Mouse (Mus musculus) heart, postnatal 10 days (tissue): Measurements from ENCODE around the gene Gamt. TPM values are rescaled to one million over a fixed set of nuclear protein-coding genes. Genes with fewer than 3 reads are reported as not detected.
"Not testable (repeated sequence)": the region's sequence is repeated elsewhere in the genome, so short reads cannot be mapped to it uniquely, and the experiment has no call there.

Experiments
- DNase-seq, 2 experiments: peaks; one replicate each; pipeline ENCODE4 v3.0.0; 2021
- intact Hi-C: fragments of 180-260 bp; cut with DNase I; formaldehyde crosslinking; loops from one replicate; pipeline ENCODE4 v1.15.1; 2025
- microRNA-seq, 2 experiments: library from miRNA; unstranded; fragments of <30 nt; microRNA quantifications; one replicate each; pipeline ENCODE4 v1.2.0; 2022
- total RNA-seq, 2 experiments: library from RNA; stranded (reverse); gene quantifications; 2 replicates each; pipeline ENCODE4 v1.2.3; 2021

Gene Gamt
- total RNA-seq, 2 experiments from 2014 or later, result 19.3 to 21.3 TPM

DNA sequence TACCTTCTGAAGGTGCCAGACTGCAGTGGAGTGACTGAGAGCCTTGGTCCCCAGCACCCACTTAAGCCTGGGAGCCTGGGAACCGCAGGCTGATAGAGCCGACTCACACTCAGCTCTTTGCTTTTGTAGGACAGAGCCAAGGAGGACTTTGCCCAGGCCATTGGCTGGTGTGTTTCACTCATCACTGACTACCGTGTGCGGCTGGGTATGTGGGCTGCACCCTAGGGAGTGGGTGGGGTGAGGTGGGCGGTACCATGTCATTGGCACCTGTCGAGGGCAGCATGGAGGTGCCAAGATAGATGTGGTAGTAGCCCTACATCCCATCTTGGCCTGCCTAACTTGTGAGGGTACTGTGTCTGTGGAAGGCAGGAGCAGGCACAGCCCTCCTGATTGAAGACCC, 21.0 kb downstream of the Gamt start:
- DNase-seq, result no peak
- intact Hi-C loops, result no loop called here

DNA sequence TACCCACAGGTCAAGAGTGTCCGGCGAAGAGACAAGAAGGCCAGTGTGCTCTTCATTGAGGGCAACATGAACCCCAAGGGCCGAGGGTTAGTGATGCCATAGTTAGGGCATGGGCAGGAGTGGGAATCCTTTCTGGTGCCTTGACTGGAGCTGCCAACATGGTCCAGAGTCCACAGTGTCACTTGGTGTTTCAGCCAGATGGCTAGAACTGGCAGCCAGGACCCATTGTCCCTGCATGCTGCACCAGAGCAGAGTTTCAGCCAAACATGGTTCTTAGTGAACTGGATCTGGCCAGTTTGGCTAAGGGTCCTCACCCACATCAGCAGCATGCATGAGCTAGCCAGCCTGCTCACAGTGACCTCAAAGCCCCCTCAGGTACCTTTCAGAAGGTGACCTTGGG, 22.5 kb downstream of the Gamt start:
- DNase-seq, result no peak
- intact Hi-C loops, result no loop called here

DNA sequence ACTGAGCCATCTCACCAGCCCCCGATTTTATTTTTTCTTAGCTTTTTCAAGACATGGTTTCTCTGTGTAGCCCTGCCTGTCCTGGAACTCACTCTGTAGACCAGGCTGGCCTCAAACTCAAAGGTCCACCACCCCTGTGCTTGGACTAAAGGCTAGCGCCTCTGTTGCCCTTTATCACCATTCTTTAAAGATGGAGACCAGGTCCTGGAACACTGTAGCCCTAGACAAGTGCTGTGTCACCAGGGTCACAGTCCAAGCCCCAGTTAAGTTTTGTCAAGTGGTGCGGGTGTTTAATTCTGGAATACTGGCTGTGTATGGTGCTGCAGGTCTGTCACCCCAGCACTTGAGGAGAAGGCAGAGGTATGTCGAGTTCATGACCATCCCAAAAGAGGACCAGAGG, 23.8 kb downstream of the Gamt start:
- DNase-seq, result no peak
- intact Hi-C loops, result no loop called here

DNA sequence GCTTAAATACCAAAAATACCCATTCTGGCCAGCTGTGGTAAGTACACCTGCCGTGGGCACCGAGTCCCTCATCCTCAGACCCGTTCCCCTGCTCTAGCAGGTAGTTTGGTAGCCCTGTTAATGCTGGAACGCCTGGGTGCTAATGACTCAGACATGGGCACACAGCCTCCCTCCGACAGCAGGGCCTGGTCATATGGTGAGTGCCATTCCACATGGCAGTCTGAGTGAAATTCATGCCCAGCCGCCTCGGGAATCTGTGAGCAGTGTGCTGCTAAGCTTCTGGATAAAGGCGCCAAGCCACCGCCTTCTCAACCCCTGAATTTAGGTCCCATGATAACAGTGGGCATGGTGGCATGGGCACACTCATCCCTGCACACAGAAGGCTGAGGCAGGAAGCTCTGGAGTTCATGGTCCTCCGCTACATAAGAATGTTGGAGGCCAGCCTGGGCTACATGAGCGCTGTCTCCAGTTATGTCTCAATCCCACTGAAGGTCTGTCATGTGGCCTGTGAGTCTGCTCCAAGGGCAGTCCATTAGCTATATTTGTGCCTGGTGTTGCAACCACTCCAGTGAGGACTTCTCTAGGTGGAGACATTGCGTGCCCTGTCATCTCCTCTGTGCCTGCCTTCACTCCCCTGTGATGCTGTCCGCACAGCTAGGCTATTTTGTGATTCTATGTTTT, 24.5 kb downstream of the Gamt start:
- no peak for DNase-seq
- intact Hi-C loops, result no loop called here

DNA sequence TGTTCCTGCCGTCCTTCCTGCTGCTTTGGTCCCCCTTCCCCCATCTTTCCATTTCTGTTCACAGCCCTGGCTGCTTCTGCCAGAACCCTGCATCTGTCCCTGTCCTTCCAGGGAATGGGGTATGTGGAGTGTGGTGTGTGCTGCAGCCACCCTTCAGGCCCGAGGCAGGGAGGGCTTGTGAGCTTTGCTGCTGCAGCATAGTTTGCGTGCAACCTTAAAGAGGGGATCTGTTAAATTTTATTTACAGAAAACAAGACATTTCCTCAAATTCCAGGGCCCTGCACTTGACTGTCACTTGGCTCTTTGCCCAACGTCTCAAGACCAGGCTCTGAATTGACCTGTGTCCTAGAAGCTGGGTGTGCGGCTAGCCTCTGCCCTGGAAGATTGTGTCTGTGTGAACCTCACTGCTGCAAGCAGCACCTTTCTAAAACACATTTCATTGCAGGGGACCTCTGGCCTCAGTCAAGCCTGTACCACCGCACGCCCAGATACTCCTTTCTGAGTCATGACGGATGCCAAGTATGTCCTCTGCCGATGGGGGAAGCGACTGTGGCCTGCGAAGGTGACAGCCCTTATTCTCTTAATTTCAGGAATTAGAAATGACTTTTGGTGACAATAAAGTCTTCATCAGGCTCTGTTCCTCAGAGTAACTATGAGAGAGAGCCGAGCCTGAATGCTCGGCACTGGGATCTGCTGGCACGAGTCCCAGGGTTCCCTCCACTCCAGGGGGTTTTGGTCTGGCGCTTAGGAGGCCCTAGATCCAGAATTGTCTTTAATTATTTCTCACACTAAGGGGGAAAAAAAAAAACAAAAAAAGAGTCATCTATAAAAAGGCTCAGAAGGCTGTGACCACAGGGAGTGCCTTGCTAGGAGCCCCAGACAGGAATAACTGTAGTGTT, 32.7 kb downstream of the Gamt start:
- DNase-seq, result no peak
- intact Hi-C loops, result no loop called here

DNA sequence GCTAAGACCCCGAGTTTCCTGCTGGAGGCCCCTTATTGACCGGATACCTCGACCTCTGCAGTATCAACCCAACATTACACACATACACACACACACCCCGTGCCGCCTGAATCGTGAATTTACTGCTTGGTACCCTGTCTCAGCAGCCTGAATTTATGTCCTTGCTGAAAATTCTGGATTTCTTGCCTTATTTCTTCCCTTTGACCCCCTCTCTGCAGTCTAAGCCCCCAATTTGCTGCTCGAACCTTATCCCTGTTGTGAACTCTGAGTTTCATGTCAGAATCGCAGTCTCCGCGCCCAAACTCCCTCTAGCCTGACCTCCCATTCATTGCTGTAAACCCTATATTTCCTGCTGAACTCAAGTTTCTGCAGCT, 33.7 kb downstream of the Gamt start:
- intact Hi-C loops, result no loop called here
- DNase-seq, result no peak

DNA sequence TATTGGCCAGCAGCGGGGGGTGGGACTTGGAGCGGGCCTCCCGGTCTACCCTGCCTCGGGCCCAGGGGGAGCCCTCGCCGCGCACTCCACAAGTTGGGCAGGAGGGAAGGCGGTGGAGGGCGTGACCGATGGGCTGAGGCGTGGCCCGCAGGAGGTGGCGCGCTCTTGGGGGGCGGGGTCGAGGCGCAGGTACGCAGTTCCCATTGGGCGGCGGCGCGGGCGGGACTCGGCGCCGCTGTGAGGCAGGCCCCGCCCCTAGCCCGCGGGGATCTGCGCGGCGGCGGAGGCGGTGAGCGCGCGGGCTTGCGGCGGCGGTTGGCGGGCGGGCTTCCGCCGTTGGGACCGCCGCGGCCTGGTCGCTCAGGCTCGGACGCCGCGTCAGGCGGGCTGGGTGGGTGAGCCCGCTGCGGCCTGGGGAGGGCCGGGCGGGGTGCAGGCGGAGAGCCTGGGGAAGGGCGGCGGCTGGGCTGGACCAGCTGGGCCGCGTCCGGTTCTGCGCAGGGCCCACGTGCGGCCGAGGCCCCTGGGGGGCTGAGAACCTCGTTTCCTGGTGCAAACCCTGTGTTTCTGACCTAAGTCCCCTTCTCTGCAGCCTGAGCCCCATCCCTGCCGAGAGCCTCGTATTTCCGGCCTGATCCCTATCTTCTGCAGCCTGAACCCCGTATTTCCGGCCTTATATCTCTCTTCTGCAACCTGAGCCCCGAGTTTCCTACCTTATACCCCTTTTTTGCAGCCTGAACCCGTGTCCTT, 34.2 kb downstream of the Gamt start, which contains the start of gene Mum1:
Gene Mum1 (plus strand): TSS at position 19 of the 750 bp plus-strand sequence.
- DNase-seq, result peak; percentile 99
- intact Hi-C loops, result no loop called here

DNA sequence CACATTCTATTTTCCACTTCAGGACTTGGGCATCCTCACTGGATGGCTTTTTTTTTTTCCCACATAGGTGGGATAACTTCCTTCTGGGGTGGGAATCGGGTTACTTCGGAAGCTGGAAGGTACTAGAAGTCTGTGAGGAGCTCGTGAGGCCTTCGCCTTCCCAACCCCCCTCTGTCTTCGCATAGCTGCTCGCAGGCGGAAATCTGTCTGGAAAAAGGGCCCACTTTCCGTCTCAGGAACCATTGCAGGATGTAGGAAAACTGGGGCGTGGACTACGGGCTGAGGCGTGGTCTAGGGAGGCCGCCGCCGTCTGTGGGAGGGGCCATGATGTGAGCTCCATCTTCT, 34.8 kb downstream of the Gamt start:
- no peak for DNase-seq
- intact Hi-C loops, result no loop called here

DNA sequence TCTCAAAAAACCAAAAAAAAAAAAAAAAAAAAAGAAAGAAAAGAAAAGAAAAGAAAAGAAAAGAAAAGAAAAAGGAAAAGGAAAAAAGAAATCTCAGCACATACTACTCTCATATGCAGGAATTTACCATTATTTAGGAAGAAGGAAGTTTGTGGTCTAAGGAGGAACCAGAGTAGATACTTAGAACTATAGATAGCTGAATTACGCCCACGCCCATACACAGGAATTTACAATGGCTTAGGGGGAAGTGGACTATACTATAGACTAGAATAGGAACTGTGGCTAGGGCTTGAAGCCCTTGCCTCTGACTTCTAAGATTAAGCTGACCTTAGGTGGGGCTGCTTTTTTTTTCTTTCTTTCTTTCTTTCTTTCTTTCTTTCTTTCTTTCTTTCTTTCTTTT, 37.7 kb downstream of the Gamt start:
- intact Hi-C loops, DNase-seq: not testable (repeated sequence)

DNA sequence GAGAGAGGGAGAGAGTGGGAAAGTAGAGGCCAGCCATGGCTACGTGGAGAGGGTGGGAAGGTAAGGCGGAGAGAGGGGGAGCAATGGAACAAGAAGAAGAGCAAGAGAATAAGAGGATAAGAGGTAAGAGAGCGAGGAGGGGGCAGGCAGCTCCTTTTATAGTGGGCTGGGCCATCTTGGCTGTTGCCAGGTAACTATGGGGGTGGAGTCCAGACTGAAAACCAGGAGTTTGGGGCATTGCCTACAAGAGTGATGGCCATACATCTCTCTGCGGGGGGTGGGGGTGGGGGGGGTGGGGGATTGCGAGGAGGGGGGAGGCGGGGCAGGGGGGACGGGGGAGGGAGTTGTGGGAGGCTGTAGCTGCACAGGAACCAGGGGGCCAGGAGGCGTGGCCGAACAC, 40.1 kb downstream of the Gamt start:
- DNase-seq, result no peak
- intact Hi-C loops, result no loop called here

DNA sequence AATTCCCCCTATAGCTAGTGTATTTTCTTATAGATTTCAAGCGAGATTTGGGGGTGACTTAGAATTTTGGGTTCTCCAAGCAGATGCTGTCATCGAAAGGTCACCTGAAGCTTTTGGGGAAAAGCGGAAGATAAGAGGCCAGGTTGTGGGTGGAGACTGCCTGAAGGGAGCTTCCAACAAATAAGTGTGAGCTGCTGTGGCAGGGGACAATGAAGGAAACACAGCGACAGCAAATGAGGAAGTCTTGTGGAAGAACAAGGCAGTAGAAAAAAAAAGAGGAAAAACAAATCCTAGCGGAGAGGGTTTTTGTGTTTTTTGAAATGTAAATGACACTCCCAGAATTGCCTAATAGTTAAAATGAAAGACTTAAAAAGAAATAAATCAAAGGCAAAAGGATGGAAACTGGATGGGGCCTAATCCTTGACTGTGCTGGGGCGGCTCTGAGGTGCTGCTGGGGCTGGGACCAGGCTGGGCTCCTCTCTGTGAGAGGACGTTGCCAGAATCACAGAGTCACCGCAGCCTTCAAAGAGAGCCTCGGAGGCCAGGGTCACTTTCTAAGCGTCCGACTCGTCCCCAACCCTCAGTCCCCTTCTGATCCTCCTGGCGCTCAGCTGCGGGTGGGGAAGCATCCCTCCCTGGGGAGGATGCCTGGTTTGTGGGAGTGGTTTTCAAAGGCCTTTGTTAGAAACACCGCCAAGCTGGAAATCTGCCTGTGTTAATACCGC, 45.6 kb downstream of the Gamt start:
- DNase-seq, result peak in 1 of 2 experiments; percentile 11
- intact Hi-C loops, result no loop called here

DNA sequence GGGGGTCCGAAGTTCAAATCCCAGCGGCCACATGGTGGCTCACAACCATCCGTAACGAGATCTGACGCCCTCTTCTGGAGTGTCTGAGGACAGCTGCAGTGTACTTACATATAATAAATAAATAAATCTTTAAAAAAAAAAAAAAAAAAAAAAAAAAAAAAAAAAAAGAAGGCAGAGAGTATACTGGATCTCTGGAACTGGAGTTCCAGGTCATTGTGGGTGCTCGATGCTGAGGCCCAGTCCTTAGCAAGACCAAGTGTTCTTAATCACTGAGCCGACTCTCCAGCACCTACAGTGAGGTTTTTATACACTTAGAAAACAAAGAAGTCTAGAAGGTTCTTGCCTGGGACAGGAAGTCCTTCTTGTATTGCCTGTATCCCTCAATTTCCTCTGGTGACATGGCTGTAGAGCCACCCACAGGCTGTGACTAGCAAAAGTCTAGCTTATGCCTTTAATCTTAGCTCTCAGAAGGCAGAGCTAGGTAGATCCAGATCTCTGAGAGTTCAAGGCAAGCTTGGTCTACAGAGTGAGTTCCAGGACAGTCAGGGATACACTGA, 49.2 kb downstream of the Gamt start:
- intact Hi-C loops, DNase-seq: not testable (repeated sequence)

DNA sequence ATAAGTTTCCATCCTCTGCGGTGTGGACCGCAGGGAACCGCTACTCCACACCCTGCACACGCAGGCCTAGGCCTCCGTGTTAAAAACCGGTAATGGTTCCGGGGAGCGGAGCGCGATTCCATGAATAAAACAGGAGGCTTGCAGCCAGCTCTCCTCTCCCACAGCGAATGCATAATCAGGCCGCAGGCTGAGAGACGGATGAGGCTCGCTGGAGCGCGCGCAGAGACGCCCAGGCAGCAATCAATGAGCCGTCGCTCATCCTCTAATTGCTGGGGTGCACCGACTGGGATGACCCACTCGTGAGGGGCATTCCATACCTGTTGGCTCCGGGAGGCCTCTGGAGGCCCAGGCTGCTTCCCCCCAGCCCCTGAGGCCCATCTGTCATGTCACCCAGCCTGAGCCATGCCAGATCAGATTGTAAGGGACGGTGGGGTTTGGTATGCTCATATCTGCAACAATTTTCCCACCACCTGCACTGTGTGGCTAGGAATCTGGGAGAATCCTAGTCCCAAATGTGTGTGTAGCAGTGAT, 51.9 kb downstream of the Gamt start:
- intact Hi-C loops, result no loop called here
- DNase-seq, result no peak

DNA sequence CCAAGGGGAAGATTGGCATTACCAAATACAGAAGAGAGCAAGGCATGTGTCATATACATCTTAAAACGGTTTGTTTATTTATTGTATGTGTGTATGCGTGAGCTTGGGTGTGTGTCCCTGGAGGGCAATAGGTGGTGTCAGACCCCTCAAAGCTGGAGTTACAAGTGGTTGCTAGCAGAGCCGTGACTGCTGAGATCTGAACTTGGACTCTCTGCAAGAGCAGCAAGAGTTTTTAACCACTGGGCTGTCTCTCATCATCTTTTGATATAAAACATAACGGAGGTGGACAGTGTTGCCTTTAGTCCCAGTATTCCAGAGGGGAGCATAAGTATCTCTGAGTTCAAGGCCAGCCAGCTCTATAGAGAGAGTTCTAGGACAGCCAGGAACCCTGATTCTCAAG, 52.6 kb downstream of the Gamt start:
- intact Hi-C loops, result no loop called here
- DNase-seq, result no peak

Small RNA genes lying within 50 kb of the gene (microRNA-seq; reads per million reads assigned to microRNA genes)
- gene Mir6911, result 0.70 to 1.9 reads per million in 2 experiments

Other genes starting within 250 kb of the Gamt start
- gene Arhgap45, start 244.4 kb downstream of the Gamt start, total RNA-seq, result 1 to 10 TPM; 5.0 to 6.1 TPM
- gene Polr2e, start 221.2 kb downstream of the Gamt start, total RNA-seq, result 10 to 100 TPM; 79.0 to 79.1 TPM
- 100 to 1,000 TPM; 551 to 562 TPM for gene Gpx4, start 213.8 kb downstream of the Gamt start, total RNA-seq
- gene Sbno2, start 155.4 kb downstream of the Gamt start, total RNA-seq, result 10 to 100 TPM; 15.1 to 17.6 TPM
- gene Stk11, start 145.2 kb downstream of the Gamt start, total RNA-seq, result 100 to 1,000 TPM; 110 to 112 TPM
- gene Atp5d, start 122.4 kb downstream of the Gamt start, total RNA-seq, result 1,000 to 10,000 TPM; 1,058 to 1,125 TPM
- 1 to 10 TPM; 3.2 to 4.1 TPM for gene Cbarp, start 120.2 kb downstream of the Gamt start, total RNA-seq
- gene Midn, start 112.7 kb downstream of the Gamt start, total RNA-seq, result 100 to 1,000 TPM; 132 to 190 TPM
- gene Cirbp, start 95.0 kb downstream of the Gamt start, total RNA-seq, result 100 to 1,000 TPM; 113 to 134 TPM
- 1 to 10 TPM; 3.1 to 3.4 TPM for gene 1600002K03Rik, start 88.1 kb downstream of the Gamt start, total RNA-seq
- gene Efna2, start 81.5 kb downstream of the Gamt start, total RNA-seq, result 1 to 10 TPM; 1.4 to 1.7 TPM
- gene Mum1, start 34.6 kb downstream of the Gamt start, total RNA-seq, result 10 to 100 TPM; 20.3 to 23.1 TPM
- 100 to 1,000 TPM; 609 to 639 TPM for gene Ndufs7, start 11.9 kb downstream of the Gamt start, total RNA-seq
- gene Dazap1, start 474 bp upstream of the Gamt start, total RNA-seq, result 10 to 100 TPM; 86.4 to 95.4 TPM
- gene Rps15, start 31.4 kb upstream of the Gamt start, total RNA-seq, result 100 to 1,000 TPM; 859 to 871 TPM
- 1 to 10 TPM; 4.7 to 5.0 TPM for gene Apc2, start 35.0 kb upstream of the Gamt start, total RNA-seq
- 10 to 100 TPM; 15.3 to 17.9 TPM for gene 2310011J03Rik, start 59.5 kb upstream of the Gamt start, total RNA-seq
- 1 to 10 TPM; 1.7 to 1.8 TPM for gene Pcsk4, start 68.5 kb upstream of the Gamt start, total RNA-seq
- gene Reep6, start 68.9 kb upstream of the Gamt start, total RNA-seq, result 1 to 10 TPM; 2.2 to 2.4 TPM
- 10 to 100 TPM; 36.9 to 42.9 TPM for gene Adamtsl5, start 87.4 kb upstream of the Gamt start, total RNA-seq
- under 1 TPM in 1 of 2 experiments, not detected in 1; 0.25 TPM for gene Plk5, start 95.4 kb upstream of the Gamt start, total RNA-seq
- gene Mex3d, start 126.6 kb upstream of the Gamt start, total RNA-seq, result 10 to 100 TPM; 12.7 to 16.1 TPM
- gene Mbd3, start 138.5 kb upstream of the Gamt start, total RNA-seq, result 100 to 1,000 TPM; 102 to 105 TPM
- 1,000 to 10,000 TPM; 1,658 to 1,691 TPM for gene Uqcr11, start 145.8 kb upstream of the Gamt start, total RNA-seq
- gene Tcf3, start 172.6 kb upstream of the Gamt start, total RNA-seq, result 10 to 100 TPM; 40.3 to 51.8 TPM
- gene Onecut3, start 233.8 kb upstream of the Gamt start, total RNA-seq, result not detected